Mouse (Mus musculus): Measurements from ENCODE around the gene Wnt3a. TPM values are rescaled to one million over a fixed set of nuclear protein-coding genes. Genes with fewer than 3 reads are reported as not detected.

The Wnt3a gene
- total RNA-seq (2023), result not detected

DNA sequence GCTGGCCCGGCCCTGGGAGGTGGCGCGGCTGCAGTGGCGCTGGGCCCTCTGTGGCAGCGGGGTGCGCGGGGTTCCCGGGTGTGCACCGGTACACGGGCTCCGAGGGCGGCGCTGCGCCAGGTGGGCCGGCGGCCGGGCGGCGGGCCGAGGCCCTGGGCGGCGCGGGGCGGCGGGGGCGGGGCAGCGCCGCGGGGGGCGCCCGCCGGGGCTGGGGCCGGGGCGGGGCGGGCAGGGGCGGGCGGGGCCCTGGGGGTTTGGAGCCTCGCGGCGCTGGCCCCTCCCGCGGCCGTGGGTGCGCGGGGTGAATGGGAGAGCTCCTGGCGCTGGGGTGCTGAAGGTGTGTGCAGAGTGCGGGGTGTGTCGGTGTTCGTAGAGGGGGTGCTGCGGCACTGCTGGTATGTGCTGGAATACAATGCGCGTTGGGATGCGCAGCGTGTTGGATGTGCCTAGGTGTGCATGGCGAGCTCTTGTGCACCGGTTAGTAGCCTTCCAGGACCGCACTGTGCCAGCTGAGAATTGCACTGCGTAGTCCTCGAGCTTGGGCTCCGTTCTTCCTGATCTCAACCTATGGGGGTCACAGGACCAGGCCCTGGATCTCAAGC is at the start of gene Wnt3a:
Gene Wnt3a (minus strand): TSS at position 51 of the 602 bp plus-strand sequence.

DNA sequence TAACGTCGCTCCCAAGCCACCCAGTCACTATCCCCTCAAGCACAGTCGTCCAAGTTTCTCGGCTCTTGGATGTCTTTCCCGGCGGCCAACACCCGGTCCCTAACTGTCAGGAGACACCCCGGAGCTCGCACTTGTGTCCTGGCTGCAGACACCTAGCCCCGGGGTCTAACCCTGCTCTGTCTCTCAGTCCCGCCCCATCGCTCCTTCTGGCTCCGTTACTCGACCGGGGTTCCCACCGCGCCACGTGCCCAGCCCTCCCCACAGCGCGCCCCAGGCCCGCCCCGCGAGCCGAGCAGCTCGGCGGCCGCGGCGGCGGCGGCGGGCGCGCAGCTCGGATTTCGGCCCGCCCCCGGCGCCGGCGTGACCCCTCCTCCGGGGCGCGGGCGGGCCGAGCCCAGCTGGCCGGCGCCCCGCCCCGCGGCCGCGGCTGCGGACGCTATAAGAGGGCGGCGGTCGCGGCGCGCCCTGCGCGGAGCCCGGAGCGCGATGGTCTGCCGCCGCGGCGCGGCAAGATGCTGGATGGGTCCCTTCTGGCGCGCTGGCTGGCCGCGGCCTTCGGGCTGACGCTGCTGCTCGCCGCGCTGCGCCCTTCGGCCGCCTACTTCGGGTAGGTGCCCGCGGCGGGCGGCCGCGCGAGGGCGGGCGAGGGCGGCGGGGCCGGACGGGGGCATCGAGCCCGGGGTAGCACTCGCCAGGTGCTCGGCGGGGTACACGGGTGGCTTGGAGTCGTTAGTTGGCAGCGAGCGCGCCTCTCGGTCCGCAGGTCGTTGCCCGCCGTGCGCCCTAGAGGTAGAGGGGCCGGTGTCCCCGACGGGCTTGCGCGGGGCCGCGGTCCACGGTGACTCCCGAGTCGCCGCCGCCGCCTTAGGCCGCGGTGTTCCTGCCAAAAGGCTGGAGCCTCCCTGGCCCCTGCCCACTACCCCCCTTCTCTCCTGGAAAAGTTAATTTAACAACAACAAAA is 16.2 kb upstream of the Wnt3a start, which contains the start of gene Wnt9a:
Gene Wnt9a (plus strand): TSS at position 468 of the 961 bp plus-strand sequence.

GRCm38 (mm10) chr11:59228122-59228953 is 62.2 kb downstream of the Wnt3a start, which contains the start of gene Arf1:
TSS of gene Arf1 (minus strand) at chr11:59228270.

DNA sequence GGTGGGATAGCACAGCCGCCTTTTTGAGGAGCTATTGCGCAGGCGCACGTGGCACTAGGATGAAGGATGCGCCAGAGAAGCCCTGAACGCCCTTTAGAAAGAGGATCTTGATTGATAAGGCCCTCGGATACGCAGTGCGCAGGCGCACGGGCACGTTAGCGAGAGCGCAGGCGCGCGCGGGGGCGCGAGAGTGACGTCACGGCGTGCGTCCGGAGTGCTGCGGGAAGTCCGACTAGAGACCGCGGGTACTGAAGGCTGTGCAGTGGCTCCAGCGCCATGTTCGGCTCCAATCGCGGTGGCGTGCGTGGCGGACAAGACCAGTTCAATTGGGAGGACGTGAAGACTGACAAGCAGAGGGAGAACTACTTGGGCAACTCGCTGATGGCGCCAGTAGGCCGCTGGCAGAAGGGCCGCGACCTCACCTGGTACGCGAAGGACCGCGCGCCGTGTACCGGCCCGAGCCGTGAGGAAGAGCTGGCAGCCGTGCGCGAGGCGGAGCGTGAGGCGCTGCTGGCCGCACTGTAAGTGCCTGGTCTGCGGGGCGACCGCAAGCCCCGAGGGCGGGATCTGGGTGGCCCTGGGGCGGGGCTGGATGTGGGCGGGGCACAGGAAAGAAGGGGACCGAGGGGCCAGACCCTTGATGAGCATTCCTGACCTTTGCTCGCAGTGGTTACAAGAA is 82.3 kb downstream of the Wnt3a start, which contains the start of gene 2310033P09Rik:
Gene 2310033P09Rik (plus strand): TSS at position 169 of the 679 bp plus-strand sequence.

GRCm38 (mm10) chr11:59202081-59202995 is 88.2 kb downstream of the Wnt3a start, which contains the start of gene Mrpl55:
TSS of gene Mrpl55 (plus strand) at chr11:59202486.

Other genes starting within 250 kb of the Wnt3a start
- gene Obscn, start 154.3 kb downstream of the Wnt3a start, total RNA-seq (2023), result 0.18 TPM
- gene Iba57, start 127.0 kb downstream of the Wnt3a start, total RNA-seq (2023), result 48.0 TPM
- gene Gjc2, start 107.5 kb downstream of the Wnt3a start, total RNA-seq (2023), result not detected
- gene Guk1, start 98.5 kb downstream of the Wnt3a start, total RNA-seq (2023), result 29.6 TPM
- 14.7 TPM for gene Mrpl55, start 88.3 kb downstream of the Wnt3a start, total RNA-seq (2023)
- 24.3 TPM for gene 2310033P09Rik, start 82.4 kb downstream of the Wnt3a start, total RNA-seq (2023)
- gene Arf1, start 62.5 kb downstream of the Wnt3a start, total RNA-seq (2023), result 228 TPM
- gene Wnt9a, start 16.2 kb upstream of the Wnt3a start, total RNA-seq (2023), result not detected
- gene Prss38, start 84.9 kb upstream of the Wnt3a start, total RNA-seq (2023), result not detected
- gene Jmjd4, start 159.3 kb upstream of the Wnt3a start, total RNA-seq (2023), result 9.6 TPM
- gene Snap47, start 160.4 kb upstream of the Wnt3a start, total RNA-seq (2023), result 19.1 TPM
- gene Zfp867, start 181.7 kb upstream of the Wnt3a start, total RNA-seq (2023), result 3.0 TPM
- 22.6 TPM for gene Zkscan17, start 236.0 kb upstream of the Wnt3a start, total RNA-seq (2023)